Mouse (Mus musculus) testis, adult 2 months (tissue): ENCODE results near the gene Pde9a. TPM values are rescaled to one million over a fixed set of nuclear protein-coding genes. Genes with fewer than 3 reads are reported as not detected.
A peak's percentile ranks its signal among the peaks of the same experiment; 100 is the strongest.

Experiments
- H3K27ac ChIP-seq: fragments of 200-500 bp; 2 replicates; pipeline ENCODE4 v1.5.1; 2012; ENCODE audit warnings: low read depth, low read length; ENCODE audit not compliant: control insufficient read depth, insufficient read depth
- H3K27me3 ChIP-seq: fragments of 200-500 bp; 2 replicates; pipeline ENCODE4 v1.6.1; 2012; ENCODE audit warnings: mild to moderate bottlenecking, low read length, moderate library complexity; ENCODE audit not compliant: control insufficient read depth, insufficient read depth
- H3K36me3 ChIP-seq: fragments of 200-500 bp; 2 replicates; pipeline ENCODE4 v1.6.1; 2012; ENCODE audit warnings: mild to moderate bottlenecking, low read length; ENCODE audit not compliant: control insufficient read depth, insufficient read depth
- H3K4me1 ChIP-seq: fragments of 200-500 bp; 2 replicates; pipeline ENCODE4 v1.6.1; 2012; ENCODE audit warnings: low read length; ENCODE audit not compliant: control insufficient read depth, insufficient read depth
- H3K4me3 ChIP-seq: fragments of 200-500 bp; 2 replicates; pipeline ENCODE4 v1.5.1; 2012; ENCODE audit warnings: low read depth, mild to moderate bottlenecking, low read length, moderate library complexity, mixed read lengths; ENCODE audit not compliant: control insufficient read depth
- CTCF ChIP-seq: fragments of 200-500 bp; IDR thresholded peaks from 2 replicates; pipeline ENCODE4 v1.5.1; 2012; ENCODE audit warnings: low read depth, mild to moderate bottlenecking, inconsistent platforms, low read length, moderate library complexity; ENCODE audit not compliant: control insufficient read depth, insufficient read depth, insufficient replicate concordance
- POLR2A ChIP-seq: fragments of 200-500 bp; IDR thresholded peaks from 2 replicates; pipeline ENCODE4 v1.6.1; 2012; ENCODE audit warnings: low read depth, mild to moderate bottlenecking, inconsistent platforms, low read length, moderate library complexity; ENCODE audit not compliant: control insufficient read depth
- polyA plus RNA-seq: library from polyadenylated mRNA; depleted of rRNA; stranded (reverse); fragments of >200 nt; gene quantifications from 2 replicates; pipeline ENCODE4 v1.2.3, GENCODE M21; 2012; rRNA removed

Pde9a gene
- 3.8 and 6.4 TPM in 2 replicates for polyA plus RNA-seq

GRCm38 (mm10) chr17:31385671-31386665 is at the start of gene Pde9a:
Gene Pde9a (plus strand): TSS chr17:31386210.
- Histone ChIP-seq H3K36me3 (no peaks in the 10 kb centered on the region), H3K4me1 (peaks cover 8% of the 10 kb centered on the region; the same call in 1 of the 2 replicates), H3K4me3 (peak within 1 kb of the TSS; percentile 4; the same call in 1 of the 2 replicates), H3K27ac (no peak within 1 kb of the TSS), H3K27me3 (no peaks in the 10 kb centered on the region)
- TF ChIP-seq CTCF (no peak), POLR2A (no peak)

- Histone ChIP-seq H3K36me3 (no peaks in the 10 kb centered on the region), H3K27me3 (no peaks in the 10 kb centered on the region), H3K4me1 (no peaks in the 10 kb centered on the region), H3K27ac (no peak overlapping the region), H3K4me3 (no peak overlapping the region)
- TF ChIP-seq POLR2A = no peak
- no peak for TF ChIP-seq CTCF
Observed at GRCm38 (mm10) chr17:31339769-31340168, 46.2 kb upstream of the Pde9a start.

- Histone ChIP-seq H3K4me3 (no peak overlapping the region), H3K27ac (no peak overlapping the region), H3K36me3 (no peaks in the 10 kb centered on the region), H3K27me3 (no peaks in the 10 kb centered on the region), H3K4me1 (no peaks in the 10 kb centered on the region)
- TF ChIP-seq CTCF (no peak), POLR2A (no peak)
Observed at GRCm38 (mm10) chr17:31342191-31342590, 43.8 kb upstream of the Pde9a start.

GRCm38 (mm10) chr17:31344172-31344801 is 41.7 kb upstream of the Pde9a start:
- Histone ChIP-seq H3K27ac (no peak overlapping the region), H3K4me3 (no peak overlapping the region), H3K27me3 (no peaks in the 10 kb centered on the region), H3K36me3 (no peaks in the 10 kb centered on the region), H3K4me1 (no peaks in the 10 kb centered on the region)
- peak; percentile 71; the same call in 1 of the 2 replicates for TF ChIP-seq CTCF
- TF ChIP-seq POLR2A = no peak

GRCm38 (mm10) chr17:31344816-31345215 is 41.2 kb upstream of the Pde9a start:
- H3K4me3 ChIP-seq = no peak overlapping the region
- H3K36me3 ChIP-seq = no peaks in the 10 kb centered on the region
- TF ChIP-seq POLR2A = no peak
- TF ChIP-seq CTCF = no peak
- no peak overlapping the region for H3K27ac ChIP-seq
- H3K27me3 ChIP-seq = no peaks in the 10 kb centered on the region
- H3K4me1 ChIP-seq = no peaks in the 10 kb centered on the region

GRCm38 (mm10) chr17:31348129-31348528 is 37.9 kb upstream of the Pde9a start:
- Histone ChIP-seq H3K27me3 (no peaks in the 10 kb centered on the region), H3K27ac (no peak overlapping the region), H3K36me3 (no peaks in the 10 kb centered on the region), H3K4me1 (no peaks in the 10 kb centered on the region; the same call in 1 of the 2 replicates), H3K4me3 (no peak overlapping the region)
- TF ChIP-seq POLR2A (no peak), CTCF (no peak)

GRCm38 (mm10) chr17:31349388-31349787 is 36.6 kb upstream of the Pde9a start:
- no peak for TF ChIP-seq POLR2A
- no peak for TF ChIP-seq CTCF
- Histone ChIP-seq H3K27me3 (no peaks in the 10 kb centered on the region), H3K27ac (no peak overlapping the region), H3K4me1 (no peaks in the 10 kb centered on the region; the same call in 1 of the 2 replicates), H3K36me3 (no peaks in the 10 kb centered on the region), H3K4me3 (no peak overlapping the region)
